Mouse (Mus musculus): Measurements from ENCODE around the gene Cdk14.
"Not testable (repeated sequence)": the region's sequence is repeated elsewhere in the genome, so short reads cannot be mapped to it uniquely, and the experiment has no call there.

Gene Cdk14

GRCm38 (mm10) chr5:4973408-4973807 is 446.7 kb downstream of the Cdk14 start:
- DNase-seq: no peak

- no peak for DNase-seq
These were observed 458.0 kb downstream of the Cdk14 start for GRCm38 (mm10) chr5:4962063-4962610.

GRCm38 (mm10) chr5:4961636-4962035 is 458.5 kb downstream of the Cdk14 start:
- no peak for DNase-seq

GRCm38 (mm10) chr5:4959446-4959845 is 460.7 kb downstream of the Cdk14 start:
- DNase-seq: no peak

- DNase-seq: no peak
These were observed 464.1 kb downstream of the Cdk14 start for GRCm38 (mm10) chr5:4955993-4956392.

- no peak for DNase-seq
These were observed 464.7 kb downstream of the Cdk14 start for GRCm38 (mm10) chr5:4955392-4955791.

- DNase-seq: no peak
These were observed 470.7 kb downstream of the Cdk14 start for GRCm38 (mm10) chr5:4949433-4949832.

GRCm38 (mm10) chr5:4948090-4948954 is 471.8 kb downstream of the Cdk14 start:
- DNase-seq: no peak

GRCm38 (mm10) chr5:4935131-4935530 is 485.0 kb downstream of the Cdk14 start:
- DNase-seq: no peak

- no peak for DNase-seq
These were observed 485.6 kb downstream of the Cdk14 start for GRCm38 (mm10) chr5:4934491-4934890.

GRCm38 (mm10) chr5:4931539-4932143 is 488.5 kb downstream of the Cdk14 start:
- no peak for DNase-seq

GRCm38 (mm10) chr5:4929628-4930027 is 490.5 kb downstream of the Cdk14 start:
- DNase-seq: no peak

GRCm38 (mm10) chr5:4924866-4925265 is 495.2 kb downstream of the Cdk14 start:
- DNase-seq: no peak

GRCm38 (mm10) chr5:4918376-4918775 is 501.7 kb downstream of the Cdk14 start:
- DNase-seq: no peak

- DNase-seq: no peak
These were observed 502.4 kb downstream of the Cdk14 start for GRCm38 (mm10) chr5:4917743-4918142.

- DNase-seq: no peak
These were observed 502.8 kb downstream of the Cdk14 start for GRCm38 (mm10) chr5:4917274-4917673.

- DNase-seq: no peak
These were observed 503.5 kb downstream of the Cdk14 start for GRCm38 (mm10) chr5:4916390-4917273.

- not testable (repeated sequence) for DNase-seq
These were observed 515.2 kb downstream of the Cdk14 start for GRCm38 (mm10) chr5:4904911-4905310.

GRCm38 (mm10) chr5:4898241-4898640 is 521.9 kb downstream of the Cdk14 start:
- DNase-seq: no peak

- DNase-seq: no peak
These were observed 525.1 kb downstream of the Cdk14 start for GRCm38 (mm10) chr5:4894988-4895387.

- no peak for DNase-seq
These were observed 526.3 kb downstream of the Cdk14 start for GRCm38 (mm10) chr5:4893852-4894207.

GRCm38 (mm10) chr5:4893206-4893851 is 526.8 kb downstream of the Cdk14 start:
- DNase-seq: no peak

- DNase-seq: no peak
These were observed 527.4 kb downstream of the Cdk14 start for GRCm38 (mm10) chr5:4892734-4893133.

Data from thymus, adult 18-20 months (tissue).